Mouse (Mus musculus): ENCODE measurements at regions not wholly inside any gene's neighbourhood (a gene's known extent, or its start where the extent isn't known, plus 50 kb on each side); places are given as distances from the start of the nearest gene placed in this dataset.

GRCm38 (mm10) chr2:137814945-137815344, 441.4 kb upstream of the Btbd3 start:
- DNase-seq, result no peak

GRCm38 (mm10) chr2:137808401-137809230, 447.7 kb upstream of the Btbd3 start:
- no peak for DNase-seq

GRCm38 (mm10) chr2:137807594-137808295, 448.6 kb upstream of the Btbd3 start:
- no peak for DNase-seq

DNA sequence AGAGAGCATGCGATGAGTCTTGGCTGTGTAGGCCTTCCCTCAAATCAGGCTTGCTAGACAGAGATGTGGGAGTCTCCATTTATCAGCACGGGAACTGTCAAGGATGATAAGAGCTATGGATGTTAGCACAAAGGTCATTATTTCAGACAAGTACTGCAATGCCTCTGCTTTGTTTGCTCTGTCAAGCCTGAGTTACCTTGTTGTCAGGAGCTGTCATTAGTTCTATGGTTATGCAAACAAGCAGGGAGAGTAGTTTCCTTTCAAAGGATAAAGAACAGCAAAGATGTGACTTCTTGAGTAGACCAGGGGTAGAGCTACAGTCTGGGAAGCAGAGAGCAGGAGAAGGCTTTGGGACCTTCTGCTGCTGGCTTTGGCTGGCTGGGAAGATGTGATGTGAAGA, 461.5 kb upstream of the Btbd3 start:
- no peak for DNase-seq

DNA sequence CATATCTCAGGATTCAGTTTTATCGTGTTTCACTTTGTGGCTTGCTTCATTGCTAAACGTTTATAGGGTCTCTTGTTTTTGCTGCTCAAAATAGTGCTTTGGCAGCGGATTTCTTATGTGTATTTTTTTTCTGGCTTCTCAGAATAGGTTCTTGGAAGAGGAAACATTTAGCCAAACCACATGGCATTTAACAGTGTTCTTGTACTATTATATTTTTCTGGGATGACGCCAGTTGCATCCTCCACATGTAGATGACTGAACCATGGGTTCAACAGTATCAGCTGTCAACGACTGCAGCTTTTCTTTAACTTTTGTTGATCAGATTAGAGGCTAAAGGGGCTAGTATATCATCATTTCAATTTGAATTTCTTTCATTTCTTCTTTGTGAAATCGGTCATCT, 472.3 kb upstream of the Btbd3 start:
- DNase-seq, result no peak

- no peak for DNase-seq
These were observed 478.9 kb upstream of the Btbd3 start for GRCm38 (mm10) chr2:137777430-137777829.

GRCm38 (mm10) chr2:137764785-137765184, 491.6 kb upstream of the Btbd3 start:
- DNase-seq, result no peak

- no peak for DNase-seq
These were observed 496.9 kb upstream of the Btbd3 start for GRCm38 (mm10) chr2:137759455-137759854.

DNA sequence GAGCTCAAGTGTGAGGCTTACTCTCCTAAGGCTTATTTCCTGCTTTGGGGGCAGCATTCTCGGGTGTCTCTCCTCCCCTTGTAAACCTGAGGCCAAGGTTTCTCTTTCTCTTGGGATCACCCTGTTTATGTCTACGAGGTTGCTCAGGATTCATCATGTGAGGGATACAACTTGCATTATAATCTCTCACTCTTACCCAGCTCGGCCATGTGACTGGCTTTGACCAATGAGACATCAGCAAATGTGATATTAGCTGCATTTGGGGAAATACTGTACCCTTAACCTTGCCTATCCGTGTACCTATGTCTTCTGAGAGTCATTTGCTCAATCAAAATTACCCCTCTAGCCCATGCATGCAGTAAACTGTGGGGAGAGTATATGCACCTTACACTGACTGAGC, 498.0 kb upstream of the Btbd3 start:
- no peak for DNase-seq

DNA sequence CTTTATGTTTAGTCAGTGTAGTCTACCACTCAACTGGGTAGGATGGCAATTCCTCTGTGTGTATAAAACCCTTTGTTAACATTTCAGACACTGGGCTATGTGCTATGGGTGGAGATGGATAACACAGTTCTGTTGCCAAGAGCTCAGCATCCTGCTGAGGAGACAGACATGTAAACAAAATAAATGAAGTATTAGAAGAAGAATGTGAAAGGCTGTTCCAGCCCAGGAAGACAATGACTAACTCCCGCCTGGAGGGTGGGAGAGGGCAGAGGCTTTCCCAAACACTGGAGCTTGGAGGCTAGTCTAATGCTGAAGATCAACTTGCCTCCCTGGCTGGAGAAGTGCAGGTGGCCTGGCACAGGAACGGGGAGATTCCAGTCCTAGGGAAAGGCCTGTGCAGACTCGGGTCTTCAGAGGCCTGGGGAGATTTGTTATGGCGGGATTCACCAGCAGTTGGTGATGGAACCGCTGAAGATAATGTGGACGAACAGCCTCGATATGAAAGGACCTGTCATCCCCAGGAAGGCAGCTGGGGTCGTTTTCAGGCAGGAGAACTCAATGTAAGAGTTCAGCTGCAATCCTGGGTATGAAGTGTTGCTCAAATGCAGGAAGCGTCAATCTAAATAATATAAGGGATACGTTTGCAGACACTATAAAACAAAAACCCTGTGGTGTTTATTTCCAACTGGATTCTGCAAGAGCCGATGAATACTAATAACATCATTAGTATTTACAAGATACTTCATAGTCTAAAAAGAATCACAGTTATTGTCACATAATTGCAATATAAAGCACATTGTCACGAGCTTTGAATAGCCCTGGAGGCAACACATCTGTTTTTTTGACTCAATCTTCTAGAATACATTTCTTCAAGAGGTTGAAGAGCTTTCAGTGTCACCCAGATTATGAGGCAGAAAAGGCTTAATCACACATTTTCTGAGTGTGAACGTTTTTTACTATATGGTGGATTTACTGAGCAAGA, 498.8 kb upstream of the Btbd3 start:
- no peak for DNase-seq

GRCm38 (mm10) chr2:137756220-137756619, 500.1 kb upstream of the Btbd3 start:
- no peak for DNase-seq

GRCm38 (mm10) chr2:137754481-137754880, 501.9 kb upstream of the Btbd3 start:
- no peak for DNase-seq

DNA sequence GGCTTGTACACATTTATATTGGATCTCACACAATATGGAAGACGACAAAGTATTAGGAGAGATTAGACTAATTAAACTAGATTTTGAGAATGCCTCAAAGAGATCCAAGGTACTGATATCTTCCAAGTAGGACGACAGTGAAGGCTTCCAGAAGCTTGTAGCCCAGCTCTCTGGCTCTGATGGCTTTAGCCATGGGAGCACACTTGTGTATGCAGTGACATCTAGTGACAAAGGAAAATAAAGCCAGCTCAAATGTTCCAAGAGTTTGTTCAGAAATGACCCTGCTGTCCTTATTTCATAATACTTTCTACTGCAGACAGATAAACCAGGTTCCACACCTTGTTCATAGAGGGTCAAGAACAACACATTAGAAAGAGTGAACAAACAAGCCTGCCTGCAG, 524.0 kb upstream of the Btbd3 start:
- DNase-seq, result peak; percentile 14 to 32

- no peak for DNase-seq
These were observed 525.9 kb upstream of the Btbd3 start for GRCm38 (mm10) chr2:137730472-137730931.

- DNase-seq, result peak; percentile 58
These were observed 526.5 kb upstream of the Btbd3 start for GRCm38 (mm10) chr2:137729871-137730270.

- DNase-seq, result no peak
These were observed 527.2 kb upstream of the Btbd3 start for GRCm38 (mm10) chr2:137729207-137729606.

DNA sequence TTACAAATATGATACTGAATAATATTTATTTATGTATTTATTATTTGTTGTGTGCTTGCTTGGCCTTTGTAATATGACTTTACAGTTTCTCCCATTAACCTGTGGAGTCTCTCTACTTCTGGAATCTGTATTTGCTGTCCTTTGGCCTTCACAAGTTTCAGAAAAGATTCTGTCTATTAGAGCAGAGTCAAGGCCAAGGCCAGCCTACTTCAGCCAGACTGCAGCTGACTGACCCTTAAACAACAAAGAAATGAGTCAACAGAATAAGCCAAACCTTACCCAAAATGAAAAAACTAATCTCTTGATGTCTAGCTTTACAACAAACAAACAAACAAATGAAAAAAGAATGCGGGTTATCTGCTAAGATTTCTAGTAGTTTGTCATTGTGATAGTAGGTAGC, 532.7 kb upstream of the Btbd3 start:
- DNase-seq, result no peak

DNA sequence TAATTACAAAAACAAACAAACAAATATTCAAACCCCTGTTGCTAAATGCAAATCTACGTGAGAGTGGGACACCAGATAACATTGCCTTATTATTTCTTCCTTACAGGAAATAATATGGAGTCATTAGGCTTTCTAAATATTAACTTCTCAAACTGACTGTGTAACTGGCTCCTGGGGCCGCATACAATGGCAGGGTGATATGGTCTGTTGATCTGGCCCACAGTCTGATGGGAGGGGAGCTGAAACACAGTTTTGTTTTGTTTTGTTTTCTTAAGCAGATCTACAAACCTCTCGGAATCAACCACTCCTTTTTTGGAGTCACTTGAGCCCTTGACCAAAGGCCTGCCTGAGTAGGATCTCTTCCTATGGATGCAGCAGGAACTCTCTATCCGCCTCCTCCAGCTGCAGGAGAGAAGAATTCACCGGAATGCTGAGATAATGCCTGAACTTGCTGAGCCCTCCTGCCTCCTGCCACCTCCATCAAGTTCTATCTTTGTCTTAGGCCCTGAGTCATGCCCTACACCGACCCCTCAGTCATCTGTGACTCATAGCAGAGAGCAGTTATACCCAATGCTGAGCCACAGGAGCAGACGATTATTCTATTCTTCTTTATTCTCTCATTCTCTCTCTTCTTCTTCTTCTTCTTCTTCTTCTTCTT, 534.5 kb upstream of the Btbd3 start:
- no peak for DNase-seq

DNA sequence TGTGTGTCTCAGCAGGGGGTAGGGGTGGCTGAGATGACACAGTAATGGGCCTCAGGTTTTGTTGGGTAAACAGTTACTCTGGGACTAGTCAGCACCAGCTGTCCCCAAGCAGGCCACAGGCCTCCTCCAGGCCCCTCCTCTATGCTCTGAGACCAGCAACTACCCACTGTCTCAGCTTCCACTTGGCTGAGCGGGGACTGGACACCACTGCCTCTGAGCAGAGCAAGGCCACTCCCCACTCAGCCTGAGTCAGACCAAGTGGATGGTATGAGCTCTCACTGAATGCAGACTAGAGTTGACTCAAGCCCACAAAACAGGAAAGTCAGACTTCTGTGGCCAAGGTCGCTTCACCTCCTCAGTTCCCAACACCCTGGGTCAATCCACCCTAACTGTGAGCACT, 540.5 kb upstream of the Btbd3 start:
- DNase-seq, result no peak

GRCm38 (mm10) chr2:137706528-137706988, 549.8 kb upstream of the Btbd3 start:
- DNase-seq, result no peak

DNA sequence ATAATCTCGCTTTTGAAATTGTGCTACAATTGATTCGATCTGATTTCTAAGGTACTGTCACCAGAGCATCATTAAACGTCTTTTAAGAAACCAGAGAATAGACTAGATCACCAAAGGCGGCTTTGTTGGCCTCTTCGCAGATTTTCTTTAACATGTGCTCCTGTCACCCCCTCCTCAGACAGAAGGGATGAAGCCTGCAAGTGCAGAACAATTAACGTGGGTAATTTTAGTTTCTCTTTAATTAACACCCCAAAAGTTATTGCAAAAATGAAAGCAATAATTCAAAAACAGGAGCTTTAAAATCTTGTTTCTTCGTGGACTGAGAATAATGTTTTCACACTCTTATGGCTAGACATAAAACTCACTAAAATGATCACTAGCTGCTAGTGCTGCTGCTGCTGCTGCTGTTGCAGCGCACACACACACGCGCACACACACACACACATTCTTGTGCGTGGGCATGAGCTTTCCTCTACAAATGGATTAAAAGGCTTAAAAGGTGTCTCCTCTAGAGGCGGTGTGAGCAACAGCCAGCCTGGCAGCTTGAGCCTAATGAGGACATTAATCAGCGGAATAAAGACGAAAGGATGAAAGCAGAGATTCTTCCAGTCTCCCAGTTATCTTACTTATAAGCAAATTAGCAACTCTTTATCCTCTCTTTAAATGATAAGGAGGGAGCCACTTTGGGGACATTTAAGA, 550.5 kb upstream of the Btbd3 start:
- DNase-seq, result peak; percentile 15 to 19
